Mouse (Mus musculus) bone marrow, adult 2 months (tissue): ENCODE results near the gene Ush2a.

Source experiments
- CTCF ChIP-seq: fragments of 200-500 bp; IDR thresholded peaks from 2 replicates; pipeline ENCODE4 v1.5.1; 2011; ENCODE audit warnings: low read length, control low read depth; ENCODE audit not compliant: control insufficient read depth, insufficient read depth
- POLR2A ChIP-seq: fragments of 200-500 bp; IDR thresholded peaks from 2 replicates; pipeline ENCODE4 v1.6.1; 2011; ENCODE audit warnings: low read depth, mild to moderate bottlenecking, control low read depth, low read length, borderline replicate concordance; ENCODE audit not compliant: control insufficient read depth

DNA sequence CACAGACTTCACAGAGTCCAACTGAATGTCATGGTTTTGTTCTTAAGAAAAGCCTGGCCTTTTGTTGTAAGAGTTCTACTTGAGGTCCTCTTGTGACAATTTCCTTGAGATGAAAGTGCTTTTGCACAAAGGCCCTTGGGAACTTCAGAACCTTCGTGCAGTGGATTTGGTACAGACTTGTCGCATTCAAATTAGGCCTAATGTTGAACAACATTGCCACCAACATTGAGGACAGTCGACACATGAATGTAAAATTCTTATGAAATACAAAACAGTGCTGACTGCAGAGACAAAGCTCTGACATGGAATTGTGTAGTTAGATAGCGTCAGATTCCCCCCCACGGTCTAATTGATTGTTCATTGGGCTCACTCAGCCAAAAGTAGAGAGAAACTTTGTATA is 243.1 kb downstream of the Ush2a start:
- TF ChIP-seq CTCF (no peak), POLR2A (no peak)
